Mouse (Mus musculus) mouse trophoblast stem cell (cell line): ENCODE results near the gene Ranbp9.

Experiments
- in situ Hi-C, 2 experiments: fragments of 300-500 bp; cut with MseI, MboI; formaldehyde crosslinking; loops; 2 replicates in 1 of 2; 3 replicates in 1 of 2; pipeline ENCODE4 v1.15.1; 2025

The Ranbp9 gene

DNA sequence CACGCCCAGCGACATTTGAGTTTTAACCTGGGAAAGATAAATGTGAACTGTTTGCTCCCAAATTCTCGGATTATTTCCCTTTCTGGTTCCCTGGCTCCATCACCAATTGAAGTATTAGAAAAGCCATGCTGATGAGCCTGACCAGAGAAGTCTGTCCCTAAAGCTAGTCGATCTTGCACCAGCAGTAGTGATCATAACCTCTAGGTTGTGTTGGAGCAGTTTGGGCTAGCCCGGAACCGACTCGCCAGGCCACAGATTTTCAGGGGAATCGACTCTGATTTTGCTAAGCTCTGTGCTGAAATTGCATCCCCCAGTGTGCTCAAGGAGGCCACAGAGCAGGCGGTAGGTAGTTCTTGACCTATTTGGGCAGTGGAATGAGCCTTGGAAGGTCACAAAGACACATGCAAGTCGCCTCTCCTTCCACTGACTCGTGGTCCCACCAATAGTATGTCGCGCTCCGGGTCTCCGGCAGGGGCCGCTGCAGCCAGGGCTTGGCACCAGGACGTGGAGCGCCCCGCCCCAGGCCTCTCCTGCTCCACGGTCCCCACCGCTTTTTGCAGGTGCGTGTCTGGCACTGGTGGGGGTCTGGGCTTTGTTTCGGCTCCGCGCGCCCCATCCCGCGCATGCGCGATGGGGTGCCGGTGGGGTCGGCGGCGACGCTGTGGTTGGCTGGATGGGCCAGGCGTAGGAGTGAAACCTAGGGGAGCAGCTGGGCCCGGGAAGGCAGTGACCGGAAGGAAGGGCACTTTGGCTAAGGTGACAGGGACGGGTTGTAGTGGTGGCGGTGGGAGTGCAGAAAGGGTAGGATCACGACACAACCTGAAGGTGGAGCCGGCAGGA lies 115.9 kb downstream of the Ranbp9 start, which contains the start of gene Sirt5:
Sirt5 (plus strand) TSS at position 512 of the 840 bp plus-strand sequence.
- in situ Hi-C loops, result no loop called here

DNA sequence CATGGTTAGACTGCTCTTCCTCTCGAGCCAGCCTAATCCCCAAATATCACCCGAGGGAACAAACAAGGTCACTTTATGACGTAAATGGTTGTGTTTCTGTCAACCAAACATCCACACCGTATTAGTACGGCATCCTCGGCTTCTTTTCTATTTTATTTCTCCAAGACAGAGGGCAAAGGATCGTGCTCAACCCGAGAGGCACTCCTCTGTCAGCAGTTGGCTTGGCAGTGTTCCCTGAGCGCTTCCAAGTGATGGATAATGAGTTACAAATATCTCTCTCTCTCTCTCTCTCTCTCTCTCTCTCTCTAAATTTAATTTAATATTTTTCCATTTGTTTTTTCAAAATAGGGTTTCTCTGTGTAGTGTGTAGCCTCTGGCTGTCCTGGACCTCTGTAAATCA lies 118.7 kb downstream of the Ranbp9 start:
- in situ Hi-C loops, result no loop called here

DNA sequence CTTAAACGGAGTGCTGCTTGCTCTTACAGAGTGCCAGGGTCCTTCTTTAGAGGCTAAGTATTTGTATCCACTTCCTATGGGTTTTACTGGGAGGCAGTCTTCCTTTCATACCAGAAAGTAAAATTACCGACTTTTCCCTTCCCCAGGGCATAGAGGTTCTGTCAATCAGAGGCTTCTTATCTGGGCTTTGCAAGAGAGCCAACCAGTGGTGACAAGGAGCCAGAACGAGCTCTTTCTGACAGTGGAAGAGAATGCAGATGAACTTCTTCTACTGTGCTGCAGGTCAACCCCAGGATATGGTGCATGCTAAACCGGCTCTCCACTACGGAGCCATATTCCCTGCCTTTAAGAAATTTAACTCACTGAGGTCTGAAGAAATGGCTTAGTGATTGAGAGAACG lies 120.5 kb downstream of the Ranbp9 start:
- in situ Hi-C loops, result no loop called here

DNA sequence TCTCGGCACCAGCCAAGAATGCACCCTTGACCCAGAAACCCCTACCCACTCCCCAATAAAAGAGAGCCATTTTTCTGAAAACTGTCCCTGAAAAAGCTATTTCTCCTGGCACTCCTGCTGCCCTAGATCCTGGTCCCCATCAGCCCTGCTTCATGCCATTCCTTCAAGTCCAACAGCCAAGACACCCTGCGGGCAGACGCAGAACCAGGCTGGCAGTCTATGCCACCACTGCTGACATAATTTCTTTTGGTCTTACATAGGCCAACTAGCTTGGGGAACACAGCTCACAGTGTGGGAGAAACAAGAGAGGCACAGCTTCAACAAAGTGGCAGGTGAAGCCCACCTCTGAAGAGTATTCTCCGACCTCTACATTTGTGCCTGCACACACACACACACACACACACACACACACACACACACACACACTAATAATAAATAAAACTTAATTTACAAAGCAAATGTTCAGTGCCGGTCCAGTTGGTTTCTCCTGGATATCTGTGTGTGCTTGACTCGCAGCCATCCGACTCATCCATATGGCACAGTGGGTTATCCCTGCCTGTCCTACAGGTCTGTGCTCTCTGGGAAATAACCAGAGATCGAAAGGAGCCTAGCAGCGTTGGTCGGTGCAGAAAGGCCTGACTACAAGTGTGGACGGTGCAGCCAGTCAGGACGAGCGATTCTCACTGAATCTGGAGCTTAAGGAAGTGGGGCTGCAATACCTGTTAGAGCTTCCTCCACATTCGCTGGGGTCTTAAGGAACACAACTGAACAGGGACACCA lies 124.5 kb downstream of the Ranbp9 start:
- in situ Hi-C loops, result no loop called here

DNA sequence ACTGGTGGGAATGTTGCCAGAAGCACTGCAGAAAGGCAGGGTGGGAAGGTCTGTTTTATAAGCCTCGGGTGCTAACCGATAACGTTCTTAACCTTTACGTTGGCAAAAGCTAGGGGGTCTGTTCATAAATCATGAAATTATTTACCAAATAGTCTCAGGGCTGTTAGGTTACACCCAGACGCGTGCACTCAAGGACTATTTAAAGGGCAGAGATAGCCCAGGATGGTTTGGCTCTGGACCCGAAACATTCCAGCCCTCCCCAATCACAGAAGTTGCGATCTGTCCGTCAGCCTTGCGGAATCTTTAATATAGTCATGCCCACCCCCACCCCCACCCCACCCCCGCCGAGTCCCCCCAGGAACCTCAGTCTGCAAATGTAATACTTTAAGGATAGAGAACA lies 126.7 kb downstream of the Ranbp9 start:
- in situ Hi-C loops, result no loop called here

DNA sequence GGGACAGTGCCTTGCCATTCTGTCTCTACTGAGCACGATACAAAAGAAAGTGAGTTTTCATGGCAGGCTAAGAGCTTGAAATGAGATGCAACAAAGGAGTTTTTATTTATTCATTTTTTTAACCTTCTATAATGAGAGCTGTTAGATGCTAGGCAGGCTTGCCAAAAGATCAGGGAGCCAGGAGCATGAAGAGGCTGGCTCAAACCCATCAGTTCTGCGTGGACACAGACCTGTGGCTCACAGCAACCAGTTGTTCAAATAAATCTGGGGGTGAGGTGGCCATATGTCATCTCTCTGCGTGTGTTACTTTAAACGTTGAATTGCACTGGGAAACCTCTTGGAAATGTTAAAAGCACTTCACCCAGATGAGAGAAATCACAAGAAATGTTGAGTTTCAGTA lies 127.7 kb downstream of the Ranbp9 start:
- in situ Hi-C loops, result no loop called here
